Mouse (Mus musculus) left cerebral cortex, adult 18-20 months (tissue): ENCODE data around the gene U90926. TPM values are rescaled to one million over a fixed set of nuclear protein-coding genes. Genes with fewer than 3 reads are reported as not detected.

Experiments
- DNase-seq, 2 experiments: peaks; one replicate each; pipeline ENCODE4 v3.0.0; 2021 to 2022; ENCODE audit warnings: low spot score in 2 of 2, mixed read lengths in 1 of 2
- long read RNA-seq, 2 experiments: library from polyadenylated mRNA; stranded (forward); transcript quantifications; one replicate each; pipeline ENCODE4 v2.0.0; 2021
- total RNA-seq, 2 experiments: library from RNA; stranded (reverse); gene quantifications; 2 replicates each; pipeline ENCODE4 v1.2.3; 2021

The U90926 gene
- not detected for total RNA-seq
- long read RNA-seq, experiment 1 = 0 reads
- long read RNA-seq, experiment 2 = 0 reads

DNA sequence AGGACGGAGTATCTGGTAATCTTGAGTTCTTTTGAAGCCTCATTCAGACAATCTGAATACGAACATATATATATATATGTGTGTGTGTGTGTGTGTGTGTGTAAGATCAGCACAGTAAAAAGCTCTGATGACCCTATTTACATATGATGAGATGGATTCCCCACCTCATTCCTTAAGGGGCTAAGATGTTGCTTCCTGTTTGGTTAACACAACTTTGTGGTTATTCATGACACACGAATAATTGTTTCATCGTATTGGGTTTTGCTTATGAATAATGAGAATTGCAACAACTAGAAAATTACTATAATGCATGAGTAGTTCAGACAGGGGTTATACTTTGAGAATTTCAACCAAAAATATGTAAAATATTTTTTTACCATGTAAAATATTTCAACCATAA lies at the start of gene U90926:
U90926 (minus strand) TSS at position 101 of the 400 bp plus-strand sequence.
- no peak for DNase-seq

DNA sequence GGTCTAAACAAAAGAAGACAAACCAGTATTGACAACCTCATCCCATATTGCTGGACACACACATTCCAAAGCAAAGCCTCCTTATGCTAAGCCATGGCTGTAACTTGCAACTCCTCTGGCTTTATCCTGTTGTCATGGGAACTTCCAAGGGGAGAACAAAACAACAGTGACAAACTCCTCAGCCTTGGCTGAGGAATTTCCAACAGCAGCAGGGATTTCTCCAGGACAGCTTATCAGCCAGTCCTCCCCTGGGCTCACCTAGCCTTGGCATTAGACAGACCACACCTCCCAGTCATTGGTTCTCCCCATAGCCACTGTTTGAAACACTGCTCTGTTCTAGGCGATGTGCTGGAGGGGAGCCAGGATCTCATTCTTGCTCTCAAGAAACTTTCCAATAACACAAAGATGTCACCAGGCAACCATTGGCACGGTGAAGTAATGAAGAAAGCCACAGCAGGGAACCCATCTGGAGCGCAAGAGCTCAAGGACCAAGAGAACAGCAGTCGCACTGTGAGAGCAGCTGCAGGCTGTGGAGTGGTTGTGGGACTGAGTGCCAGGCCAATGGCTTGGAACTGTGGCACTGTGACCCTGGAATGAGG lies 48.7 kb upstream of the U90926 start:
- peak; percentile 57 for DNase-seq

DNA sequence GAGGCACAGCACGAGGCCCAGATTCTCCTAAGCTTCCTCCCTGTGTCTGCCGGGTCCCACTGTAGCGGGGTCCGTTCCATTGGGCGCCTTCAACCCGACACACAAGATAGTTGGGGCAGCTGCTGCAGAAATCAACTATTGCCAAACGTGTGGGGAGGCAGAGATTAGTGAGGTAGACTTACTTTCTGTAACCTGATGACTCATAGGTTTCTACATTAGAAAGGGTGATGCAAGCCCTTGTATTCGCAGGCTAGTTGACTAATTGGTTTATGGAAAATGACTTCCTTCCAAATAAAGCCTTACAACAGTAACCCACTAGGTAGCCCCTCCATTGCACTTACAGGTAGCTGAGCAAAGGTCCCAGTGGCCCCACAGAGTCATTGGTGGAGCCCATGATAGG lies 47.4 kb upstream of the U90926 start:
- DNase-seq = no peak

DNA sequence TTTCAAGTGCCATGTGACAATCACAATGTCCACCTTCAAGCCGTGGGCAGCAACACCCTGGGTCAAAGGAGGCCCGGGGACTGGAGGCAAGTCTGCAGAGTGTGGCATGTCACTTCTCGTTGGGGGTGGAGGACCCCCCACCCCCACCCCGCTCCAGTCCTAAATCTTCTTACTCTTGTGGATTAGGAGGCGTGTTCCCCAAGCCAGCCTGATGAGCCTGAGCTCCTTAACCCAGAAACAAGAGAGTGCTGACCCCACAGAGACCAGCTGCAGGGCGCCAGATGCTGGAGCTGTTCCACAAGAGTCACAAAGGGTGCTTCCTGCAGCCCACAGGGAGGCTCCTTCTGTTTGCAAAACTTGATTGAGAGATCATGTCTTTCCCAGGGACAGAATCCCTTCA lies 41.0 kb upstream of the U90926 start, which contains the start of gene Ppef2:
Ppef2 (minus strand) TSS at position 61 of the 400 bp plus-strand sequence.
- no peak for DNase-seq

DNA sequence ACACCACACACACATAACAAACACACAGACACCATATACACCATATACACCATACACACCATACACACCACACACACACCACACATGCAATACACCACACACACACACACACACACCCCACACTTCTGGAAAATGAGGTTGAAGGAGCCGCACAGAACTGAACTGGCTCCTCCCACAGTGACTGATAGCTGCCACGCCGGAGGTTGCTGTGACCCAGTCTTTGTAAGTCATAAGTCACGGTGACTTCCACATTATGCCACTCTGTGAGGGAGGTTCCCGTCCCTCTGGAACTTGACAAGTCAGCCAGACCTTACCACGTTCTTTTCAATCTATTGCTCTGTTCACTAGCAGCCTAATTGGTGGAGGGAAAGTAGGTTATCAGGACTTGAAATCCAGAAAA lies 39.3 kb upstream of the U90926 start:
- DNase-seq = no peak

DNA sequence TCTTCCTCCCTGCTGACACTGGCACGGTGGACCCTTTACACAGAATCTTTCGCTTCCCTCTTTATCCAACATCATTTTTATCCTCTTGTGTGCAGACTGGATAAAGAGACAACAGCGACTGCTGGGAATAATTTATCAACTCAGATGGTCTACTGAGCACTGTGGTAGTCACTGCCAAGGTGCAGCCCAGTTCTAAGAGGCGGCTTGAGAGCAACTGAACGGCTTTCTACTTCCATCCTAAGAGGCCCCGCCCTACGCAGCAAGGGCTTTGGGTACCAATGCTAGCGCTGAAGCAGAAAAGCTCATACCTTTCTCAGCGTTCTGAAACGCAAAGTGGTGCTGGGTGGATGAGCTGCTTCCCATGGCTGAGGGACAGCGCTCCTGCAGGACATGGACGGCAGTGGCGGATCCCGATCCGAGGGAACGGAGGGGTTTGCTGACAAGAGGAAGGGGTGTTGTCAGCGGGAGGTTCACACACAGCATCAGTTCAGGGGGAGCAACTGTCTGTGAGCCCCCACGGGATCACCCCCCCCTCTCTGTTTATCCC lies 37.7 kb upstream of the U90926 start:
- DNase-seq = peak; percentile 17 to 23

DNA sequence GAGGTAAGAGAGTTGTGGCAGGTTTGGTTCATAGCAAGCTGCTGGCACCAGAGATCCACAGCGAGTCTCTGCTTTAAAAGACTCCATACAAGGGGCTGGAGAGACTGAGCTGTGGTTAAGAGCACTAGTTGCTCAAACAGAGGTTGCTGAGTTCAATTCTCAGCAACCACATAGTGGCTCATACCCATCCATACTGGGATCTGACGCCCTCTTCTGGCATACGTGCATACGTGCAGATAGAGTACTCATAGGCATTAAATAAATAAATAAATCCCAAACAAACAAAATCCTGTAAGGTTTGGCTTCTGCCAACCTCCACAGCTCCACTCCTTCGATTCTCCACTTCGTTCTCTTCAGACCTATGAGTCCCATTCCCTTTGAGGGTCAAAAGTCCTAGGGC lies 36.8 kb upstream of the U90926 start:
- no peak for DNase-seq

DNA sequence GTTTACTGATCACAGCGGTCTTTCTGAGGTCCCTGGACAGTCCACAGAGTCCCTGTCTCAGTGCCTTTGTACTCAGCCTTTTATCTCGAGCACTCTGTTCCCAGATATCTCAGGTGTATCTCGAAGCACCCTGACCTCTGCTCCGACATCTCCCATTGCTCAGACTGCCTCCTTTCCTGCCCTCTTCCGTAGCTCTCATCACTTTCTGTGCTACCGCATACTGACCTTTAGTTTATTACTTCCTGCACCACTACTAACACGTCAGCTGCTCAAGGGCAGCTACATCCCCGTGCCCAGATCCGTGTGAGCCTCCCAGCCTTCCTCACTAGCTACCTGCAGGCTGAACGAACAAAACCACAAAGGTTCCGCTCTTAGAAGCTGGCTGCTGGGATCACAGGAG lies 33.4 kb upstream of the U90926 start:
- DNase-seq = no peak

DNA sequence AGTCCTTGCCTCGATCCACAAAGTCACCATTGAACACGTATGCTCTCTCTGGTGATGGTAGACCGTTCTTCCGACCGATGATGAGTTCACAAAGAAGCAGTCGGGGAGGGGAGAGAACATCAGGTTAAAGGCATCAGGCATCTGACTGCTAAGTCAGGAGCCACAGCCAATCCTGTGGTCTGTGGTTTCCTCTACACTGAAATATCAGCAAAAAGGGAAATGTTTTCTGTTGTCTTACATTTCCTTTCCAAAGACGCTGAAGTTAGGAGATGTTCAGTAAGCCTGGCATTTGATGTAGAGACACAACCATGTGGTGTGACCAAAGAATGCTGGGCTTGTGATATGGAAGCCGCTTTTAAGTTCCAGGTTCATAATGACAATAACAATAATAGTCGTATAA lies 30.3 kb upstream of the U90926 start:
- no peak for DNase-seq

DNA sequence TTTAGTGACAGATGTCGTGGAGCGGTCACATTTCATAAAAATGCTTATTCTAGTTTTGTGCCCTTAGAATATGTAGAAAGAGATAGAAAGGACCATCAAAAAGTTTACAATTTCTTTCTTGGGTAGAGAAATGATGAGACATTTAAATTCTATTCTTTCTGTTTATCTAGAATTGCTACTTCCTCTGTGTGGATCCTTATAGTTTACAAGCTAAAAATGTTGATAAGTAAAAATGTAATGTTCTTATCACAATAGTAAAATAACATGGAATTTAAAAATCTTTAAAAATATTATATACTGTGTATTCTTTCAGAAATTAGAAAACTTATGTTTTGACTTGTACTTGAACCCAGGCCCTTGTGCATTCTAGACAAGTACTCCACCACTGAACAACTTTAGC lies 29.7 kb upstream of the U90926 start:
- no peak for DNase-seq

DNA sequence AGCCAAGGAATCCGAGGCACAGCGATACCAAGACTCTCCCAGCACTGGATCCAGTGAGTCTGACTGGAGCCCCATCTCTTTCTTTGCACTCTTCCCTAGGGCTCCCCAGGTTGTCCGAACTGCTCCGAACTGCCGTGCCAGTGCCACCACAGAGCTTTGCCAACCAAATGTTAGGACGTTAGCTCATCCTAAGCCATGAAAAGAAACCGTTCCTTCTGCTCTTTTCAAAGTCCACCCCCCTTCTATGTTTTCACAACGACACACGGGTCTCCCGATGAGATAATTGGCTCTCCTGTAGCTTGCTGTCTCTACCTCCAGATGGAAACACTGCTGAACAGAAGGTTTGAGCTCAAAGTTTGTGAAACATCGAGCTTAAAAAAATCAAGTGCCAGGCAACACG lies 25.6 kb upstream of the U90926 start:
- DNase-seq = no peak

DNA sequence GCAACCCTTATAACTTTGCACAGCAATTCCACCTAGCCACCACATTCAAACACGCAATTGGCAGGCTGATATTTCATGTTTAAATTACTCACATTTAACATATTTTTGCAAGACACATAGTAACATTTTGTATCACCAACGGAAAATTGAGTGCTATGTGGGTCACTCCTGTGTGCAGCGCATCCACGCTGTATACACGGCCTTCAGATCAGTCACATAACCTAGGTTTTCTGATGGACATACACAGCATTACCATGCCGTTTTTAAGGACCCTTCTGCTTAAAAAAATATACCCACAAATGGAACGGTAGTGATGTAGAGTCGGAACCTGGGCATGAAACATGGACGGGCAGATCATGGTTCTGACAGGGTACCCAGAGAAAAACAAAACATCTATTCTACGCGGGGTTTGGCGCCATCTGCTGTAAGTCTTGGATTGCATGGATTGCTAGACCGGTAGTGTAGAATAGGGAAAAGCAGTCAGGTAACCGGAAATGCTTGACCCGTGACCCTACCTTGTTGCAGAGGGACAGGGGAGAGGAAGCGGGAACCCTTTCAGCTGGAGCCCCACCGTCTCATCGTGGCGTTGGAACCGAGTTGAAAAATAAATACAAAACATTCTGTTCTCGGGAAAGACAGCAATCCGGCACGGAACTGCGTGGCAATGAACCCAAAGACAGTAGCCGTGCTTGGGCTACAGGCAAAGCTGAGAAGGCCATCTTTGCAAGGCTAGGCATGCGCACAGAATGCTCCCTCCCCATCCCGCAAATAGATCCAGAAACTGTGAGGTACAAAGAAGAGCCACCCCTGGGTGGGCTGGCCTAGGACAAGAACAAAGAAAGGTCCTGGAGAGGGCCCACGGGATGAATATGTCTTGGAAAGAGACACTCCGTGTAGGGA lies 24.4 kb upstream of the U90926 start:
- peak; percentile 75 to 82 for DNase-seq

DNA sequence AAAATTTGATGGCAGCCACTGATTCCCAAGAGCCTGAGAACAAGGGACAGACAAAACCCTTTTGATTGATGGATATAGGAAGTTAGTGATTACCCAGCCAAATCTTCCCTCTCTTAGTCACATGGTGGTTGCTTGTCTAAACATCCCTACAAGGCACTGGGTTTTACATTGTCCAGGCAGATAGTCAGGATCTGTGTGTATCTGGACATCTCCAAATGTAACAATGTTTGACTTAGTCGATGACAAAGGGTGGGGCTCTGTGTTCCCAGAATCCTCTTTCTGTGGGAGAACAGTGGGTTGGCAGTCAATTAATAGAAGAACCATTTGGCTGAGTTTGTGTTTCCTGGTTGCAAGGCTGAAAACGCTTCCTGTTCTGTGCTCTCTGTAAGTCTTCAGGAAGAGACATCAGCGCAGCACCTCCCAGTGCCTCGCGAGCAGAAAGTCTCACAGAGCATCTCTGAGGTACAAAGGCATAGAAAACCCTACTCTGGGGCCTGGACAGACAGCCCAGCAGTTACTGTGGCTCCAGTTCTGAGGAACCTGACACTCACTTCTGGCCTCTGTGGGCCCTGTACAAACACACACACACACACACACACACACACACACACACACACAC lies 19.8 kb upstream of the U90926 start:
- no peak for DNase-seq

DNA sequence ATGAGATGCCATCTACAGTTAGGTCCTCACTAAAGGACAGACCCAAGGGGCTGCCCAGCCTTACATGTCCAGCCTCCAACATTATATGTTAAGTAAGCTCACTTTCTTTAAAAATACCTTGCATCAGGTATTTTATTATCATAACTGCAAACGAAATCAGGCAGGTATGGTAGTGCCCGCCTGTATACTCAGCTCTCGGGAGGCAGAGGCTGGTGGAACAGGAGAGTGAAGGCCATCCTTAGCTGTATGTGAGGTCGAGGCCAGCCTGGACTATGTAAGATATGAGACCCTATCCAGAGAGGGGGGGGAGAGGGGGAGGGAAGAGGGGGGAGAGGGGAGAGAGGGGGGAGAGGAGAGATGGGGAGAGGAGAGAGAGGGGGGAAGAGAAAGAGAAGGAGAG lies 18.2 kb upstream of the U90926 start:
- no peak for DNase-seq

DNA sequence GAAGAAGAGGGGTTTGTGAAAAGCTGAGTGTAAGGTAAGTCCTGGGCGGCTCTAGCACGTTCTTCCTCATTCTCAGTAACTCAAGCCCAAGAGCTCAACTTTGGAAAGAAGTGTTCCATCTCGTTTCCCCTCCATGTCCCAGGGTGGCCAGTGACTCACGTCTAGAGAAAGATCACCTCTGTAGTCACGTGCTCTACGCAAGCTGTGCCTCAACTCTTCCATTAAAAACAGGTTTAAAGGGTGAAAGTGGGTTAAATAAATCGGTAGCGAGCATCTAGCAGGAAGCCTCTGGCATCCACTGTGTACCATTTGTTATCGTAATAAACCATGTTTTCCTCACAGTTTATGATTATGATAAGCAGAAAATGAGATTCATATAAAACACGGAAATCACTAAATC lies 16.6 kb upstream of the U90926 start:
- no peak for DNase-seq

DNA sequence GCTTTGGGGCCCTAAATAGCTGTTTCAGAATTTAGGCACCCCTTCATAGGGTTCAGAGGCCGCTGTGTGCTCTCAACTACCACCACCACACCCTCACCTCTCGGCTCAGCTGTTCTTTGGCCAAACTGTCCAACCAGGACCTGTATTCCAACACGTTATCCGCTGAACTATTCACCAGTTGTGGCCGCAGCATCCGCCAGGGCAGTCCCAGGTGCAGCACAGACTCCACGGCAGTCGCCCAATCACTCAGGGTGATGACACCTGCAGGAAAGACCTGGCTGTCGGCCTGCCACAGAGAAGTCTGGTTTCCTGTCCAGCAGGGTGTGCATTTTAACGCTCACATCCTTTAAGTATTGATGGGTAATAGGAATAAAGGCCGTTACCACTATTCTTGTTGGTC lies 15.1 kb upstream of the U90926 start:
- no peak for DNase-seq

DNA sequence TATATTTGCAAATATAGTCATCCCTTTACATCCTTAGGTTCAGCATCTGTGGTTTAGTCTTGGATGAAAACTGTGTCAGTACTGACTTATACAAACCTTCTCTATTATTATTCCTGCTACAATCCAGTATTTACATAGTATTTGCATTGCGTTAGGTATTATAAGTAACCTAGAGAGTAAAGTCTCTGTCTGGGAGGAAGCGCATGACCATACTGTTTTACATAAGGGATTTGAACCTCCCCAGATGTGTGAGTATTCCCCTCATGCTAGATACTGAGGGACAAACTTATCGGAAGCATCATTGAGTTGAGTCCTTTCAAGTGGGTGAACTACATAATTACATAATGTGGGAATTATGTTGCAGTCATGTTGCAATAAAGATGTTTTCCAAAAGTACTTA lies 14.3 kb upstream of the U90926 start:
- no peak for DNase-seq

DNA sequence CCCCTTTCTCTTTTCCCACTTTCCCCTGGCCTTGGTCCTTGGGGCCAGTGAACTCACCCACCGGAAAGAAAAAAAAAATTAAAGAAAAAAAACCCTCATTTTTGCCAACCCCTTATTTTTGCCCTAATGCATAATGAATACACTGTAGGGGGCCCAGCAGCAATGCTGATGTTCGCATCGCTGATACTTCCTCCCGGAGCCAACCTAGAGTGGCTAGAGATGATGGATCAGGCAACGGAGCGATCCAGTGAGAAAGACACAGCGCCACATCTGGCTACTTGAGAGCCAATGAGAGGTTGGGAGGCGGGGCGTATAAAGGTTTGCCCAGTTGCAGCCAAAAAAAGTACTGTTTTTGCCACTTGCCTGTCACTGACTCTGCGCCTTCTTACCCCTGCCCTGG lies 13.6 kb upstream of the U90926 start:
- DNase-seq = no peak

DNA sequence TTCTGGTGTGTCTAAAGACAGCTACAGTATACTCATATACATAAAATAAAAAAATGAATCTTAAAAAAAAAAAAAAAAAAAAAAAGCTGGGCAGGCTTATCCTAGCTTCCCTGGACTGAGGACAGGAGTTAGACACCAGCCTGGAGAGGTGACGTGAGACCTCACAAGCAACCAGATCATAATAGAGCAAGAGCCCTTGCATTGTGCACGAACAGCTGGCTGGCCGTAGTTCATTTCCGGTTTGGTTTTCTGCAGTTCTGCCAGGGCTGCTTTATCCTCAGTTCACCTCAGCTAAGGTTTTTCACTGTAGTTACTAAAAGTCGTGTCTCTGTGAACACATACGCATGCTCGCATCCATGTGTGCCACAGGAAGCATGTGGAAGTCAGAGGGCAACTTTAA lies 12.6 kb upstream of the U90926 start:
- DNase-seq = no peak

DNA sequence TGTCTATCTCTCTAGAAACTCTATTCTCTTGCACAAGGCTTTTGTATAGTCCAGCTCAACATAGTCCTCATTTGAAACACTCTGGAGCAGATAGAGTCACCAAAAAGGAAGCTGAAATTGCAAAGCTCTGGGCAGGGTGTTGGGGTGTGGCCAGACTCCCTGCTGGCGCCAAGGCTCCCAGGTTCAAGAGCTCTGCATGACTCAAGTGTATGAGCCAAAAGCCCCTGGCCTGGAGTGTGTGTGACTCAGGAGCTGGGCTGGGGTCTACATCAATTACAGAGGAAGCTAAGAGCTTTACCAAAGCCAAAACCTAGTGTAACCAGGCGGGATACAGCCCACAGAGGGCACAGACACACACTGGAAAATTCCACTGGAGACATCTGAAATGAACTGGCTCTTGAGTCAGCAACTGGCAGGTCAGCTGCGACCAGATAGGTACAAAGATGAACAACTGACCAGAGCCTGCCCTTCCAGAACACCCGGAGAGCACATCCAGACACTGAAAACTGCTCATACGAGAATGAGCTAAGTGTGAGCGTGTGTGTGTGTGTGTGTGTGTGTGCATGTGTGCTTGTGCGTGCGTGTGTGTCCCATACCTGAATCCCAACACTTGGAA lies 5.2 kb upstream of the U90926 start:
- DNase-seq = no peak

DNA sequence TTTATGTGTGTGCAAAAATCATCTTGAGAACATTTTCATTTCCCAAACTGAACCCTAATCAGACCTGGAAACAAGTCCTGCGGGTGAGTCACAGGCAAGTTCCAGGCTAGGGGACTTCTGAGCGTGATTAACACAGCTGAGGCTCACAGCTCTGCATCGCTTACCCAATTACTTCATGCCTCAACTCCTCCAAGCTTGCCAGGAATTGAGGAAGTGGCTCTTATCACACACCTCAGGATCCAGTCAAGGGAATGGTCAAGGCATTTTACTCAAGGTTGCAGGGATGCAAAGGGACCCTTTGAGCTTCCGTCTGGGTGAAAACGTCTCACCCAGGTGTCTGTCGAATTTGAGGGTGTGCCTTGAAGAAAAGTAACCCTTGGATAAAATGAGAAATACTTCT lies 4.6 kb upstream of the U90926 start:
- no peak for DNase-seq
